Mouse (Mus musculus): ENCODE measurements around the gene Btg1.

Btg1 gene

GRCm38 (mm10) chr10:96630110-96630509 lies 13.3 kb downstream of the Btg1 start:
- DNase-seq (ENCODE audit: low read depth, low spot score): no peak

GRCm38 (mm10) chr10:96631066-96631711 lies 14.4 kb downstream of the Btg1 start:
- no peak for DNase-seq (ENCODE audit: low read depth, low spot score)

- no peak for DNase-seq (ENCODE audit: low read depth, low spot score)
Observed at GRCm38 (mm10) chr10:96632271-96633144, 15.7 kb downstream of the Btg1 start.

GRCm38 (mm10) chr10:96633145-96633516 lies 16.3 kb downstream of the Btg1 start:
- DNase-seq (ENCODE audit: low read depth, low spot score): no peak

GRCm38 (mm10) chr10:96635472-96635871 lies 18.7 kb downstream of the Btg1 start:
- no peak for DNase-seq (ENCODE audit: low read depth, low spot score)

- no peak for DNase-seq (ENCODE audit: low read depth, low spot score)
Observed at GRCm38 (mm10) chr10:96638477-96638876, 21.7 kb downstream of the Btg1 start.

DNA sequence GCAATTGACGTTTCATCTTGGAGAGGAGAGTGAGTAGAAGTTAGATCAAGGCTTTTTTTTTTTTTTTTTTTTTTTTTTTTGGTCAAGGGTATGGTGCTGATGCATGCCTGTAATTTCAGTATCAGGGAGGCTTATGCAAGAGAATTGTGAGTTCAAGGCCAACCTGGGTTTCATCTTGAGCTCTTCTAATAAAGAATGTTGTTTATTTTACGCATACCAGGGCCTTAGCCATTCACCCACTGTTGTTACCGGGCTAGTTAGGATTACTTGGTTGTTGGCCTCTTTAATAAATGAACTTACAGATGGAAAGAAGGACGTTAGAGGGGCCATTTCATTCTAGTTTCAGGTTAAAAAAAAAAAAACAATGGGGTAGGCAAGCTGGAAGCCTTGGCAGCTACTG lies 25.2 kb downstream of the Btg1 start:
- DNase-seq (ENCODE audit: low read depth, low spot score): no peak

- no peak for DNase-seq (ENCODE audit: low read depth, low spot score)
Observed at GRCm38 (mm10) chr10:96642751-96643150, 25.9 kb downstream of the Btg1 start.

DNA sequence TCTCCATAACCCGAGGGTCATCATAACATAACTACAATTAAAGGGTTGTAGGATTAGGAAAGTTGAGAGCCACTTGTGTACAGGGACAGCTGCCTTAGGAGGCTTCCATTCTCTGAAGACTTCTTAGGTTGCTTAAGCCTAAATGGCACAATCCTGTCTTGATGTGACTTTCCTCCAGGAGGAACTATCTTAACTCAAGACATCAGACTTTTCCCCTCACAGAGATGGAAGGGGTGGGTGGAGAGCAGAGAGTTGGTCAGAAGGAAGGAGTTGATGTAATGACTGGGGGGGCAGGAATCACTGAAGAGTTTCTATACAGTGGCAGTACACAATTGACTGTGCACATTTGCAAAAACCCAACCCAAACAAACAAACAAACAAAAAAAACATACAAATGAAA lies 28.4 kb downstream of the Btg1 start:
- DNase-seq (ENCODE audit: low read depth, low spot score): no peak

GRCm38 (mm10) chr10:96646024-96646866 lies 29.4 kb downstream of the Btg1 start:
- DNase-seq (ENCODE audit: low read depth, low spot score): no peak

DNA sequence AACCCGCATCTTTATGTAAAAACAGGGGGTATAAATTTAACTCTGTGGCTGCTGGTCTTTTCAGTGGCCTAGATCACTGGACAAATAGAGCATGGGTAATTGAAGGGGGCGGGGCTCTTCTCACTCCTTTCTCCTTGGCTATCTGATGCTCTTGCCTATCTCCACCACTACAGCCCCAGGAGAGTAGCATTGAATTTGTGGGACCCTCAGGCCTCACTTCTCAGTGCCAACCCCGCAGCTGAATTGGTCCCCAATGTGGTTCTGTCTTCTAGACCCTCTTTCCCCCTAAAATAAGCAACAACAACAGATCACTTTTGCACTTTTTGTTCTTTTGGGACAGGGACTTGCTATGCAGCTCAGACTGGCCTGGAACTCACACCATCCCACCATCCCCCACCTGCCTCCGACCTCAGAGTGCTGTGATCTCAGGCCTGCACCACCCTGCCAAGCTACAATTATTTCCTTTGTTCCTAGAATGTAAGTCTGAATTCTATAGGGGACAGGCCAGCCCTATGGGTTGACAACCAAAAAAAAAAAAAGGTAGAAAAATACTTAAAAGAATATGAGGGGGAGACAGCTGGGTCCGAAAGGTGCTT lies 30.2 kb downstream of the Btg1 start:
- no peak for DNase-seq (ENCODE audit: low read depth, low spot score)

- no peak for DNase-seq (ENCODE audit: low read depth, low spot score)
Observed at GRCm38 (mm10) chr10:96648161-96648561, 31.4 kb downstream of the Btg1 start.

- DNase-seq (ENCODE audit: low read depth, low spot score): no peak
Observed at GRCm38 (mm10) chr10:96649524-96649923, 32.7 kb downstream of the Btg1 start.

- DNase-seq (ENCODE audit: low read depth, low spot score): no peak
Observed at GRCm38 (mm10) chr10:96652372-96652771, 35.6 kb downstream of the Btg1 start.

GRCm38 (mm10) chr10:96653030-96653429 lies 36.2 kb downstream of the Btg1 start:
- DNase-seq (ENCODE audit: low read depth, low spot score): no peak

GRCm38 (mm10) chr10:96654079-96654478 lies 37.3 kb downstream of the Btg1 start:
- DNase-seq (ENCODE audit: low read depth, low spot score): no peak

DNA sequence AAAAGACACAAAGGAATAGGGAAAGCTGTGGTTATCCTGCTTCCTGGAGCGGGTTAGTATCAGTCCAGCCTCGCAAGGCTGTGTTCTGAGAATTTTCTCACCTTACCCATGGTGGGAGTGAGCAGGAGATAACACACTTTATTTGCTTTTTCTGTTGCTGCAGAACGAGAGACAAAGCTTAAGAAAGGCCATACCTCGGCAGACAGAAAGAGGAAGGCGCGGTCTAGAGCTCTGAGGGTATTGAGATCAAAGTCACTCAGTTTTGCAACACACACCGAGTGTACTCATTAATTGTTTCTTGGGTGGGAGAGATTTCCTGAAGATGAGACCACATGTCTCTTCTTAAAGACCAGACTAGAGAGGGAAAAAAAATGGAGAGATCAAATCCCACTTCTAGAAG lies 37.8 kb downstream of the Btg1 start:
- DNase-seq (ENCODE audit: low read depth, low spot score): no peak

DNA sequence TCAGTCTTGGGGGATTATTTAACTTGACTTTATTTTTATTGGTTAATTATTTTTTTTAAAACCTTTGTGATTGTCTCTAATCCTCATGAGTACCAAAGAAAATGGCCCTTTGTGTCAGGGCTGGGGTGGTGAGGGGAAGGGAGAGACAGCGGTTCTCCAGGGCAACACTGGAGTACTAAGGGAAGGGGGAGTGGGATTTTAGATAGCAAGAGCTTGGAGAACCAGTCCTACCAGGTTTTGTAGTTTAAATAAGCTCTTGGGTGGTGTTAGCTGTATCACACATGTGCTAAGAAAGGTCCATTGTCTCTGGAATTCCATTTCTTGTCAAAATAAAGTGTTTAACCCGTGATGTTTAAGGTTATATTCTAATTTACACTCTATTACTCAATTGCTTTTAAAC lies 38.3 kb downstream of the Btg1 start:
- no peak for DNase-seq (ENCODE audit: low read depth, low spot score)

GRCm38 (mm10) chr10:96656176-96656575 lies 39.4 kb downstream of the Btg1 start:
- DNase-seq (ENCODE audit: low read depth, low spot score): no peak

DNA sequence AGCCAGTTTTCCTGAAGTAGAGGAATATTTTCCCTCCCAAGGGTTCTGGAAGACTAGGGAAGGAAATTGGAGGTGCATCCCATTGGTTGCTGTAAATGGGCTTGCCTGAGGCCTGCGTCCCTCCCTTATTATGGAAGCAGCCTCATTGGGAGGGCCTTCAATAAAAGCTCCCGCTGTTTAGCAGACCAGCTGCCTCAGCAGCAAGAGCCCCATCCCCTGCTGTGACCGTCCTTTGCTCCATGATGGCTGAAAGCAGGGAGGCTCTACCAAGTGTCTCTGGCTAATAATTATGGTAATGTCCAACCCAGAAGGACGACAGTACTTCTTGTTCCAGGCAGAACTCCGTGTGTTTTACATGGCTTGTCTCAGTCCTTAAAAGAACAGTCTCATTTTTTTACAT lies 42.1 kb downstream of the Btg1 start:
- DNase-seq (ENCODE audit: low read depth, low spot score): no peak

GRCm38 (mm10) chr10:96660280-96660985 lies 43.6 kb downstream of the Btg1 start:
- DNase-seq (ENCODE audit: low read depth, low spot score): no peak

All from telencephalon, adult 2 months (tissue).